Mouse (Mus musculus) stomach, embryonic 16.5 days (tissue): ENCODE data around the gene Acap2. TPM values are rescaled to one million over a fixed set of nuclear protein-coding genes. Genes with fewer than 3 reads are reported as not detected.

ENCODE experiments used
- ATAC-seq: fragments of 200-750 bp; cut with Nextera tagmentation; 2 replicates; pipeline ENCODE4 v1.8.0; 2017; ENCODE audit warnings: moderate number of reproducible peaks, moderate TSS enrichment; ENCODE audit not compliant: insufficient read depth, low FRiP score
- H3K27ac ChIP-seq: fragments of 300-500 bp; sonication (generic); 2 replicates; pipeline ENCODE4 v1.5.1; 2014; ENCODE audit warnings: low read length
- H3K27me3 ChIP-seq: fragments of 300-500 bp; sonication (generic); 2 replicates; pipeline ENCODE4 v1.6.1; 2014; ENCODE audit warnings: low read length, control low read depth, mixed read lengths; ENCODE audit not compliant: control insufficient read depth, insufficient read depth
- H3K36me3 ChIP-seq: fragments of 300-500 bp; sonication (generic); 2 replicates; pipeline ENCODE4 v1.6.1; 2014; ENCODE audit warnings: low read length; ENCODE audit not compliant: control insufficient read depth, insufficient read depth
- H3K4me1 ChIP-seq: fragments of 300-500 bp; sonication (generic); 2 replicates; pipeline ENCODE4 v1.6.1; 2014; ENCODE audit warnings: low read length, control low read depth, mixed read lengths; ENCODE audit not compliant: control insufficient read depth, insufficient read depth
- H3K4me2 ChIP-seq: fragments of 300-500 bp; sonication (generic); 2 replicates; pipeline ENCODE4 v1.6.1; 2014; ENCODE audit warnings: low read depth, low read length, mixed read lengths
- H3K4me3 ChIP-seq: fragments of 300-500 bp; sonication (generic); replicated peaks from 2 replicates; pipeline ENCODE4 v1.5.1; 2014; ENCODE audit warnings: mild to moderate bottlenecking, low read length
- H3K9ac ChIP-seq: fragments of 300-500 bp; sonication (generic); 2 replicates; pipeline ENCODE4 v1.6.1; 2014; ENCODE audit warnings: low read length
- H3K9me3 ChIP-seq: fragments of 300-500 bp; sonication (generic); replicated peaks from 2 replicates; pipeline ENCODE4 v1.6.1; 2016; ENCODE audit warnings: low read length, control low read depth; ENCODE audit not compliant: control insufficient read depth
- WGBS: fragments of 180-500 bp; shearing (Covaris S2); extraction: QIAGEN DNeasy Blood & Tissue Kit; methylation state at CpG from one replicate; pipeline ENCODE4 v1.1.7; 2014; 5-methylcytosine and 5-hydroxymethylcytosine counted together
- polyA plus RNA-seq: library from polyadenylated mRNA; unstranded; fragments of >200 nt; fragmentation: Nextera tagmentation; extraction: Ambion mirVana; gene quantifications from 2 replicates; pipeline ENCODE4 v1.2.1, GENCODE M21; 2015

The Acap2 gene
- polyA plus RNA-seq, 1 experiment from 2014 or later, result 21.4 TPM

DNA sequence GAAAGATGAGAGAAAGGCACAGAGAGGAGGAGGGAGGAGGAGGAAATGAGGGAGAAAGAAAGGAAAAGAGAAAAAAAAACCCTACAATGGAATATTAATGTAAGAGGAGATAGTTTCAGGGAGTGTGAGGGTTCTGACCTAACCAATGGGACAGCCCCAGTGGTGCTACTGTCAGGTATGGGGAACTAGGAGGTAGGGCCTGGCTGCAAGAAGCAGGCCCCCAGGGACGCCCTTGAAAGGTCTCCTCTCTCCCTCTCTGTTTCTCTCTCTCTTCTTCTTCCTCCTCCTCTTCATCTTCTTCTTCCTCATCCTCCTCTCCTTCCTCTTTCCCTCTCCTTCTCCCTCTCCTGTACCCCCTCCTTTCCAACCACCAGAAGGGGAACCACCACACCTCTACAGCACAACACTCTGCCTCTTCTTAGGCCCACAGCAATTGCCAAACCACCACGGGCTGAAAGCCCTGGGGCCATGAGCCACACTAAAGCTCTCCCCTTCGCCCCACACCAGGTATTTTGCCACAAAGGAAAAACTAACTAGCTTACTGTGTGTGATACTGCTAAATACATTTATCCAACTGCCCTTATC is 126.6 kb downstream of the Acap2 start:
- Histone ChIP-seq H3K4me1 (no peaks in the 10 kb centered on the region), H3K27me3 (no peaks in the 10 kb centered on the region), H3K36me3 (no peaks in the 10 kb centered on the region), H3K9ac (no peak overlapping the region), H3K4me2 (no peak overlapping the region), H3K4me3 (no peak overlapping the region), H3K9me3 (no peaks in the 10 kb centered on the region), H3K27ac (no peak overlapping the region)
- ATAC-seq, result no peak
- WGBS, result 76% methylated on average over 3 of the region's 3 CpGs

DNA sequence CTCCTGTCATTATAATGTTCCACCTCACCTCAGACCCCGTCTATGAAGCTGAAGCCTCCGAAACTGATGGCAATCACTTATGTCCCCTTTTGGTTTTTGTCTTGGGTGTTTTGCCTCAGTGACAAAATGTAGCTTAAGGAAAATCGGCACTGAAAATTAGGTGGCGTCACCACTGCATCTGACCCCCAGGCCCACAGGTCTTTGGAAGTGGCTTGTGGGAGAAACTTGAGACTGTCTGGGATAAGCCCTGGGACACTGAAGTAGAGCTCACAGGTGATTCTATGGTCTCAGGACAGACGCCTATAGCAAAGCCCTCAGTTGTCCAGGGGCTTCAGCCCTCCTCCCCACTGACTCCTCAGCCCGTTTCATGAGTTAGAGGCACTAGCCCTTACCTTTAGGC is 129.3 kb downstream of the Acap2 start:
- Histone ChIP-seq H3K4me1 (0 out of 2 replicates have a peak, but pooled peaks cover 3% of the 10 kb centered on the region), H3K36me3 (no peaks in the 10 kb centered on the region), H3K9ac (no peak overlapping the region), H3K27me3 (no peaks in the 10 kb centered on the region), H3K4me2 (no peak overlapping the region), H3K4me3 (no peak overlapping the region), H3K9me3 (no peaks in the 10 kb centered on the region), H3K27ac (no peak overlapping the region)
- no peak for ATAC-seq
- 94% methylated on average over 6 of the region's 6 CpGs for WGBS

DNA sequence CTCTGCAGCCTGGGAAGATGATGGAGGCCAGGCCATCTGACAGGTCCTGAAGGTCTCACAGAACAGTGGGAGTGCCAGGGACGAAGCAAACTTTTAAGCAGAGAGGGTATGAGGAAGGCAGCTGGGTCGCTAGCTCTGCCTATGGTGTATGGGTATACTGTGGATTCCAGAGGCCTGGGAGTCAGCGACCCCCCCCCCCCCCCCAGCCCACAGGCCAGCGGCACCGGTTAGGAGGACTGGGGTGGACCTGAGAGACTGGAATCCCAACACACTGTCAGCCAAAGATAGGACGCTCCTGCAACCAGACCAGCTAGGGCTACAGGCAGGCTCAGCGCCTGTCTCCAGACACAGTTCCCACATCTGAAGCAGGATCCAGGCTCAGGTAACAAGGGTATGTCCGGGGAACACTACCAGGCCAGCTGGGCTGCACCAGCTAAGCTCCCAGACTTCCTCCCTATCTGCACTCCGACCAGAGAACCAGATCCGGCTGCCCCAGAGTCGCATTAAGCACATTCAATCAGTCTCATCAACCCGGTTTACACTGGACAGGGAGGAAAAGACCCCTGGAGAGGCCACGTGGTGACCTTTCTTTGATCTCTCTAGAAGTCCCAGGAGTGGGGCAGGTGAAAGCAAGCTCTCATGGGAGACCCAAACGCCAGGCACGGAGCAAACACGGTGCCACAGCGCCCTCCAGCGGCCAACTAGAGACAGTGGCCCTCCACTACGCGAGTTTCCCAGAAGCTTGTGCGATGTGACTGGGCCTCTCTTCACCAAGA is 130.5 kb downstream of the Acap2 start:
- WGBS, result 13% methylated on average over 21 of the region's 21 CpGs
- H3K27me3 ChIP-seq, result no peaks in the 10 kb centered on the region
- H3K27ac ChIP-seq, result no peak overlapping the region
- no peaks in the 10 kb centered on the region for H3K9me3 ChIP-seq
- ATAC-seq, result peak; percentile 73
- H3K4me1 ChIP-seq, result 0 out of 2 replicates have a peak, but pooled peaks cover 5% of the 10 kb centered on the region
- peak overlapping the region; percentile 65 for H3K9ac ChIP-seq
- H3K36me3 ChIP-seq, result no peaks in the 10 kb centered on the region
- H3K4me3 ChIP-seq, result no peak overlapping the region
- H3K4me2 ChIP-seq, result peak overlapping the region; percentile 49

DNA sequence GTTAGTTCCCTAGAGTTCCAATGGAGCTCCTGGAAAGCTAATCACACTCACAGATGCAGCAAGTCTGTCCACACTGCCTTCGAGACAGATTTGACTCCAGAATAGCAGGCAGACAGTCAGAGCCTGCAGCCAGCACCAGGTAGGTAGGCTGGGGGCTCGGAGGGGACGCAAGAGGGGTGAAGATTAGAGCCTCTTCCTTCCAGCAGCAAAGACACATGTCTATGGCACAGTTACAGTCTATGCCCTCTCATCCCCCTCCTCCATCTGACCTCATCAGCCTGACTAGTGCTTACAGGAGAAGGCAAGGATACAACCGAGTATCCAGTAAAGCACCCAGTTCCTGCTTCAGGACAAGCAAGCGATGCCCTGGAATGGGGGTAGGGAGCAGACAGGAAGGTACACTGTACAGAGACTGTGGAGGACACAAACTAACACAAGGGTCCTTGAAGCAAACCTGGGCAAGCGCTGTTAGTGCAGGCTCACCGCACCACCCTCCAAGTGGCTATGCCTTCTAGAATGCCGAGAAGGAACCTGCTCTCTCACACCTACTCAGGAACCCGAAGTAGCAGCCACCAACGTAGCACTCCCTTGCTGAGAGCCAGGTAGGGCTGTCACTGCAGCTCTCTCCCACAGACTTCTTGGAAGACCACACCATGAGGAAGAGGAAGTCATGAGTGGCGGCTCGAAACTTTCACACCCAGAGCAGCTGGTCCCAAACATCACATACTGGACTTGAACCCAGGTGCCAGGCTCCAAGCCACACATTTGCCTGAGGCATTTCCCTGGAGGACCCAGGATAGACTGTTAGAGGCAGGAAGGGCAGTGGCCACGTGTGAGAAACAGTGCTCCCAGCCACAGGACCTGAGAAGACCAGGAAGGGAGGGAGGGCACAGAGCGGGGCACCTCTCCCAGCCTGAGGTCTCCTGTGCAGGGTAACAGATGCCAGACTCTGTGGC is 131.6 kb downstream of the Acap2 start:
- Histone ChIP-seq H3K27ac (no peak overlapping the region), H3K4me1 (0 out of 2 replicates have a peak, but pooled peaks cover 5% of the 10 kb centered on the region), H3K36me3 (no peaks in the 10 kb centered on the region), H3K9me3 (no peaks in the 10 kb centered on the region), H3K27me3 (no peaks in the 10 kb centered on the region), H3K4me2 (no peak overlapping the region), H3K4me3 (no peak overlapping the region), H3K9ac (no peak overlapping the region)
- no peak for ATAC-seq
- 80% methylated on average over 14 of the region's 14 CpGs for WGBS

DNA sequence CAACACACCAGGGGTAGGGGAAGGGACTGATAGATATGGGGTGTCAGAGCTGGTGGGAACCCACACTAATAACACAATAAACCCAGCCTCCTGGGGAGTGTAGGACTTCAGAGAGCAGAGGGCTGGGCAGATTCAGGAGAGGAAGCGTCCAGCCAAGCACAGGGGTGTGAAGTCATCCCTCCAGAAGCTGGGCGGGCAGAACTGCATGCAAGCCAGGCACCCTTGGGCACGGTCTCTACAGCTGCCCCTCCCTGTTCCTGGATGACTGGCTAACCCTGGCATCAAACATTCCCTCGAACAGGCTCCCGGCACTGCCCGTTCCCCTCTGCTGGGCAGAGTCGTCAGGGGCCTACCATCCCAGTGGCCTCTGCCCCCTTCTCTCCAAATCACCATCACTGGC is 132.8 kb downstream of the Acap2 start:
- H3K4me3 ChIP-seq, result no peak overlapping the region
- WGBS, result 76% methylated on average over 7 of the region's 7 CpGs
- H3K36me3 ChIP-seq, result no peaks in the 10 kb centered on the region
- H3K4me1 ChIP-seq, result 0 out of 2 replicates have a peak, but pooled peaks cover 5% of the 10 kb centered on the region
- no peak overlapping the region for H3K9ac ChIP-seq
- no peaks in the 10 kb centered on the region for H3K27me3 ChIP-seq
- ATAC-seq, result no peak
- H3K9me3 ChIP-seq, result no peaks in the 10 kb centered on the region
- no peak overlapping the region for H3K4me2 ChIP-seq
- no peak overlapping the region; the same call in 1 of the 2 replicates for H3K27ac ChIP-seq

DNA sequence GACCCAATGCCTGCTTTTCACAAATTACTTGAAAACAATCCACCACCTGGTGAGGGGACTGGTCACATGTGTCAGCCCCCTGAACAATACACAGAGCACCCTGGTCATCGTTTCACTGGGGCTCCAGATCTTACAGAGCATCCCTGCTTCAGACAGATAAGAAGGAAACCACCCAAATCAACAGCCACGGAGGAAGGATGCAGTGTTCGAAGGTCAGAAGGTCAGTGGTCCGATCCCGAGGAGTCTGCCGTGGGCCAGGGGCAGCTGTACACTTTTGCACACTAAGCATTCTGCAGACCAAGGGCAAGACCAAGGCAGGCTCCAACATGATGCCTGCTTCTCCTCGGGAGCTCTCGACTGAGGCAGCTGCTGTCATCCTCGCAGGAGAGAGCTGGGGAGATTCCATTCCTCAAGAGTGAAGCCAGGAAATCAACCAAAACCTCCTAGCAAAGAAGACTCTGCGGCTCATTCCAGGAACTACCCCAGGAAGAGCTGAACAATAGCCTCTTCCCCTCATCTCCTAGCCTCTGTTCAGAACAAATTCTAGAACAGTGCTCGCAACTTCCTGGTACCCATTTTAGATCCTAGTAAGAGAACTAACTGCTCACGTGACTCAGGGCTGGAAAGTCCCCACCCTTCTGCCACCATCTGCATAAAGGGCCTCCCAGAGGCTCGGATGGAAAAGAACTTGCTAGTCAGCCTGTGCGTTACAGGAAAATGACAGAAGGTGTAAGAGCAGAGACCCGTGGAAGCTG is 134.5 kb downstream of the Acap2 start:
- no peaks in the 10 kb centered on the region for H3K27me3 ChIP-seq
- peak overlapping the region; percentile 61 for H3K27ac ChIP-seq
- no peak overlapping the region for H3K9ac ChIP-seq
- no peaks in the 10 kb centered on the region for H3K9me3 ChIP-seq
- no peaks in the 10 kb centered on the region for H3K36me3 ChIP-seq
- 0 out of 2 replicates have a peak overlapping the region, but pooled peaks have one; percentile 16 for H3K4me2 ChIP-seq
- ATAC-seq, result peak; percentile 44; the same call in 1 of the 2 replicates
- peaks cover 5% of the 10 kb centered on the region; the same call in 1 of the 2 replicates for H3K4me1 ChIP-seq
- 48% methylated on average over 15 of the region's 15 CpGs for WGBS
- H3K4me3 ChIP-seq, result no peak overlapping the region

DNA sequence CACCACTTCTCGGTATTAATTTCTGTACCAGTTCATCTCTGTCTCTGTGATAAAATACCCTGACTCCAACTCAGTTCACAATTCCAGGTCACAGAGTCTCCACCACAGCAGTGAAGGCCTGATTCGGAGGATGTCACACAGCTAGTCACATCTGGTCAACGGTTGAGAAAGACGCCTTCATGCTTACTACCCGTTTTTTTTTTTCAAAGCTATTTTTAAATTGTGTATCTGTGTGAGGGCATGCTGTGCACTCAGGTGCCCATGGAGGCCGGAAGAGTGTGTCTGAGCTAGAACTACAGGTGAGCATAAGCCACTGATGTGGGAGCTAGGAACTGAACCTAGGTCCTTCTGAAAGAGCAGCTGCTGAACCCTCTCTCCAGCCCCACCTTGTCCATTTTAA is 136.3 kb downstream of the Acap2 start:
- H3K9ac ChIP-seq, result no peak overlapping the region
- no peaks in the 10 kb centered on the region for H3K27me3 ChIP-seq
- H3K4me3 ChIP-seq, result no peak overlapping the region
- no peaks in the 10 kb centered on the region for H3K9me3 ChIP-seq
- peaks cover 10% of the 10 kb centered on the region; the same call in 1 of the 2 replicates for H3K4me1 ChIP-seq
- no peak overlapping the region for H3K27ac ChIP-seq
- 80% methylated on average over 6 of the region's 6 CpGs for WGBS
- no peak for ATAC-seq
- no peaks in the 10 kb centered on the region for H3K36me3 ChIP-seq
- no peak overlapping the region for H3K4me2 ChIP-seq

DNA sequence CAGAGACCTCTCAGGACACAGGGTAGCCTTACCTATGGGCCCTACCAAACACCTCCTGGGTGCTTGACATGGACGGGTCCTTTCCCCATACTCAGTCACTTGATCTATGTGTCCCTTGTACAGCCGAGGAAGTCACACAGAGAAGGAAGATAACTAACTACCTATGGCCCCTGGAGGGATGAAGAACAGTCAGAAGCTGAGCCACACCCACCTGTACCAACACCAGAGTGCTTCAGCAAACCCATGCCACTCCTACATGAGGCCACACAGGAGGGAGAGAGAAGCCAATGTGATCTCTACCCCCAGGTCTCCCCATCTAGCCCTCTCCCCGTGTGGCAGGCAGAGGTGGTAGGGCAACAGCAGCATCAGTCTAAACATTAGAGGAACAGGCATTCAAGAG is 138.1 kb downstream of the Acap2 start:
- WGBS, result 54% methylated on average over 3 of the region's 3 CpGs
- H3K27ac ChIP-seq, result no peak overlapping the region
- H3K27me3 ChIP-seq, result no peaks in the 10 kb centered on the region
- ATAC-seq, result no peak
- no peak overlapping the region for H3K4me2 ChIP-seq
- no peaks in the 10 kb centered on the region for H3K9me3 ChIP-seq
- H3K4me3 ChIP-seq, result no peak overlapping the region
- H3K9ac ChIP-seq, result no peak overlapping the region
- H3K4me1 ChIP-seq, result peaks cover 15% of the 10 kb centered on the region; the same call in 1 of the 2 replicates
- no peaks in the 10 kb centered on the region for H3K36me3 ChIP-seq
